Mouse (Mus musculus) heart, postnatal 0 days (tissue): ENCODE results near the gene Rnf126.

Experiments
- CTCF ChIP-seq: IDR thresholded peaks from 2 replicates; pipeline ENCODE4 v1.5.1; 2016; ENCODE audit warnings: antibody characterized with exemption, control low read depth, low read depth
- EP300 ChIP-seq: IDR thresholded peaks from 2 replicates; pipeline ENCODE4 v1.6.1; 2016; ENCODE audit warnings: antibody characterized with exemption, low read depth

DNA sequence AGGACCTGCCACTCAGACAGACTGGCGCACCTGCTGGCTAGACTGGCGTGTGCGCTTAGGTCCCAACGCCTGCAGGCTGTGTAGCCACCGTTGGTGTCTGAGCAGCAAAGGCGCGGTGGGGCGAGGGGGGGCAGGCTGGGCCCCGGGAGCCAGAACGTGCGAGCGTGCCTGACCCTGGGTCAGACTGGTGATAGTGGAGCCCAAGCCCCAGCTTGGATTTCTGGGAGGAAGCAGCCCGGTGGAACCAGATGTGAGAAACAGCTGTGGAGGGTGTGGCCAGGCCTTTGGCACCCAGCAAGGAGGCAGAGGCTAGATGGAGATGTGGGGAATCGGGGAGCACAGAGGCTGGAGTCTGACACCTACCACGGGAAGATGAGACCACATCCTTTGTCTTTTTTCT, 30.6 kb upstream of the Rnf126 start:
- no peak for TF ChIP-seq CTCF
- no peak for TF ChIP-seq EP300
